Mouse (Mus musculus): ENCODE measurements around the gene Gm38392.
A peak's percentile ranks its signal among the peaks of the same experiment; 100 is the strongest.

- no peak for TF ChIP-seq POLR2A (IDR thresholded peaks at IDR 0.05; ENCODE audit: low read depth, low read length)
- TF ChIP-seq CTCF (conservative IDR thresholded peaks at IDR 0.05; ENCODE audit: insufficient read depth, insufficient read length, low read depth, low read length): peak; percentile 47
Observed at GRCm38 (mm10) chr3:88291970-88292369, 5.0 kb upstream of the Gm38392 start.

All from kidney, adult 2 months (tissue).